Mouse (Mus musculus) limb, embryonic 14.5 days (tissue): Measurements from ENCODE around the gene Rdh5. TPM values are rescaled to one million over a fixed set of nuclear protein-coding genes. Genes with fewer than 3 reads are reported as not detected.

Experiments
- ATAC-seq: fragments of 200-750 bp; cut with Nextera tagmentation; 2 replicates; pipeline ENCODE4 v1.8.0; 2017; ENCODE audit warnings: low read depth, moderate number of reproducible peaks, moderate TSS enrichment; ENCODE audit not compliant: low FRiP score
- DNase-seq: peaks from one replicate; pipeline ENCODE4 v3.0.0-alpha.2; 2015; ENCODE audit warnings: low spot score
- H3K27ac ChIP-seq: fragments of 300-500 bp; sonication (generic); replicated peaks from 2 replicates; pipeline ENCODE4 v1.5.1; 2014; ENCODE audit warnings: low read depth, mild to moderate bottlenecking, low read length, moderate library complexity, mixed read lengths
- H3K27me3 ChIP-seq: fragments of 300-500 bp; sonication (generic); 2 replicates; pipeline ENCODE4 v1.6.1; 2014; ENCODE audit warnings: low read length, mixed read lengths; ENCODE audit not compliant: control insufficient read depth, insufficient read depth
- H3K36me3 ChIP-seq: fragments of 300-500 bp; sonication (generic); 2 replicates; pipeline ENCODE4 v1.6.1; 2014; ENCODE audit warnings: mild to moderate bottlenecking, low read length, moderate library complexity, mixed read lengths; ENCODE audit not compliant: control insufficient read depth, insufficient read depth
- H3K4me1 ChIP-seq: fragments of 300-500 bp; sonication (generic); 2 replicates; pipeline ENCODE4 v1.6.1; 2014; ENCODE audit warnings: antibody characterized with exemption, low read length, mixed read lengths; ENCODE audit not compliant: control insufficient read depth, insufficient read depth
- H3K4me2 ChIP-seq: fragments of 300-500 bp; sonication (generic); replicated peaks from 2 replicates; pipeline ENCODE4 v1.6.1; 2014; ENCODE audit warnings: low read depth, mild to moderate bottlenecking, low read length, moderate library complexity; ENCODE audit not compliant: severe bottlenecking
- H3K4me3 ChIP-seq: fragments of 300-500 bp; sonication (generic); replicated peaks from 2 replicates; pipeline ENCODE4 v1.5.1; 2014; ENCODE audit warnings: low read length
- H3K9ac ChIP-seq: fragments of 300-500 bp; sonication (generic); 2 replicates; pipeline ENCODE4 v1.6.1; 2014; ENCODE audit warnings: mild to moderate bottlenecking, low read depth, low read length, moderate library complexity; ENCODE audit not compliant: severe bottlenecking
- H3K9me3 ChIP-seq: fragments of 300-500 bp; sonication (generic); 2 replicates; pipeline ENCODE4 v1.6.1; 2016; ENCODE audit warnings: low read length; ENCODE audit not compliant: control insufficient read depth
- POLR2A ChIP-seq: fragments of 200-500 bp; IDR thresholded peaks from 2 replicates; pipeline ENCODE4 v1.8.0; 2012; ENCODE audit warnings: inconsistent platforms, mild to moderate bottlenecking, moderate library complexity, borderline replicate concordance; ENCODE audit not compliant: insufficient read depth, insufficient read length; ENCODE audit errors: extremely low read depth
- WGBS: fragments of 180-500 bp; shearing (Covaris S2); extraction: QIAGEN DNeasy Blood & Tissue Kit; methylation state at CpG from one replicate; pipeline ENCODE4 v1.1.7; 2014; 5-methylcytosine and 5-hydroxymethylcytosine counted together
- polyA plus RNA-seq, 2 experiments: library from polyadenylated mRNA; depleted of rRNA in 1 of 2; stranded (reverse) in 1 of 2; unstranded in 1 of 2; fragments of >200 nt; fragmentation: Nextera tagmentation in 1 of 2; extraction: Ambion mirVana in 1 of 2; gene quantifications; 2 replicates each; pipeline versions ENCODE4 v1.2.1 to v1.2.3; 2012 to 2014

Rdh5 gene
- polyA plus RNA-seq, 2 experiments = 11.8 to 17.9 TPM

DNA sequence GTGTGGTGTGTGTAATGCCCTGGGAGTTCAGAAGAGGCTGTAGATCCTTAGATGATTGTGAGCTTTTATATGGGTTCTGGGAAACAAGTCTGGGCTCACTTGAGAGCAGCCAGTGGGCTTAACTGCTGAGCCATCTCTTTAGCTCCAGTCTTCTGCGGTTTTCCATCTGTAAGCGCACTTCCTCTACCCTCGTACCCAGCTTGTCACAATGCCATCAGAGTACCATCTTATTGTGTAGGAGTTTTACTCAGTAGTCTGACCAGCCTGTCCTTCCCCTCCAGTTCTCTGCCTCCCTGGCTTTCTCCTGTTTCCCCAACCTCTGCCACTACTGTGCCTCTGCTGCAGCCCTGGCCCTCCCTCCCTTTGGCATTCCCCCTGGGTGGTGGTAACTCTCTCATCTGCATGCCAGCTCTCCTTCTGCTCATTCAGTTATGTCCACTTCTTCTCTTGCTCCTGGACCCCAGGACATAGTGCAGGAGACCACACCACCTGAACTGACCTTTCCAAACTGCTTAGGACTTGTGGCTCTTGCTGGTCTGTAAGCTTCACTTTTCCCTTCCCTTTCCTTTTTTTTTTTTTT lies 20.2 kb downstream of the Rdh5 start:
- H3K36me3 ChIP-seq = no peaks in the 10 kb centered on the region
- no peak overlapping the region for H3K4me2 ChIP-seq
- WGBS = 64% methylated on average over 3 of the region's 3 CpGs
- no peaks in the 10 kb centered on the region for H3K27me3 ChIP-seq
- H3K4me1 ChIP-seq = no peaks in the 10 kb centered on the region
- ATAC-seq = no peak
- H3K9ac ChIP-seq = no peak overlapping the region
- no peak for TF ChIP-seq POLR2A
- DNase-seq = no peak
- no peak overlapping the region for H3K27ac ChIP-seq
- no peaks in the 10 kb centered on the region for H3K9me3 ChIP-seq
- H3K4me3 ChIP-seq = no peak overlapping the region

DNA sequence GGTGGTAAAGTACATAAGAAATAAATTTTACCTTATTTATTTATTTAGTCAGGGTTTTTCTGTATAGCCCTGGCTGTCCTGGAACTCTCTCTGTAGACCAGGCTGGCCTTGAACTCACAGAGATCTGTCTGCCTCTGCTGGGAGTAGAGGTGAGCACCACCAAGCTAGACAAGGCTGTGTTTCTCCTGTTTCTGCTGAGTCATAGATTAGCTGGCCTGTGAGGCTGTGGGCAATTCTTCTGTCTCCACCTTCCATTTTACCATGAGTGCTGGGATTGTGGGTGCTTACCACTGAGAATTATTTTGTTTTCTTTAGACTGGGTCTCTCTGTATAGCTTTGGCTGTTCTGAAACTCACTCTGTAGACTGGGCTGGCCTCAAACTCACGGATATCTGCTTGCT lies 21.3 kb downstream of the Rdh5 start:
- WGBS = 86% methylated on average over 1 of the region's 1 CpGs
- H3K4me2 ChIP-seq = no peak overlapping the region
- H3K4me3 ChIP-seq = no peak overlapping the region
- DNase-seq (no peak), ATAC-seq (no peak)
- H3K27ac ChIP-seq = no peak overlapping the region
- no peaks in the 10 kb centered on the region for H3K36me3 ChIP-seq
- H3K27me3 ChIP-seq = no peaks in the 10 kb centered on the region
- no peak overlapping the region for H3K9ac ChIP-seq
- no peaks in the 10 kb centered on the region for H3K9me3 ChIP-seq
- TF ChIP-seq POLR2A = no peak
- peaks cover 8% of the 10 kb centered on the region for H3K4me1 ChIP-seq

DNA sequence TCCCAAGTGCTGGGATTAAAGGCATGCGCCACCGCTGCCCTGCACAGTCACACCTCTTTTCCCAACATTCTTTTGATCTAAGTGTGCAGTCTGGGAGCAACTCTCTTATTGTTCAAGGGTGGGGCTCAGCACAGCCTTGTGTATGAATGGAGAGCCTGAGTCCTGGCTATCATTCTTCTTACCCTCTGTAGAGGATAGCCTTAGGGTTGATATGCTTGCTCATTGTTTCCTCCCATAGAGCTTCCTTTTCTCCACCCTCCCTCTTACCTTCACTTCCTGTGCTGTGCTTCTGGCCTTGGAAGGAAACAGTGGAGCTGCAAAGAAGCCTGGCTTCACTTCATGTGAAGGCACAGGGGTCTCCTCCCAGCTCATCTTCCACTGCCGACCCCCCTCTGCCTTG lies 22.0 kb downstream of the Rdh5 start, which contains the start of gene Cd63:
Gene Cd63 (plus strand): TSS at position 292 of the 400 bp plus-strand sequence.
- H3K4me2 ChIP-seq = no peak within 1 kb of the TSS
- no peak for TF ChIP-seq POLR2A
- WGBS = 85% methylated on average over 3 of the region's 3 CpGs
- peaks cover 8% of the 10 kb centered on the region for H3K4me1 ChIP-seq
- DNase-seq = no peak
- no peaks in the 10 kb centered on the region for H3K36me3 ChIP-seq
- no peak within 1 kb of the TSS for H3K9ac ChIP-seq
- peaks cover 5% of the 10 kb centered on the region; the same call in 1 of the 2 replicates for H3K27me3 ChIP-seq
- no peaks in the 10 kb centered on the region for H3K9me3 ChIP-seq
- no peak for ATAC-seq
- no peak within 1 kb of the TSS for H3K27ac ChIP-seq
- no peak within 1 kb of the TSS for H3K4me3 ChIP-seq

DNA sequence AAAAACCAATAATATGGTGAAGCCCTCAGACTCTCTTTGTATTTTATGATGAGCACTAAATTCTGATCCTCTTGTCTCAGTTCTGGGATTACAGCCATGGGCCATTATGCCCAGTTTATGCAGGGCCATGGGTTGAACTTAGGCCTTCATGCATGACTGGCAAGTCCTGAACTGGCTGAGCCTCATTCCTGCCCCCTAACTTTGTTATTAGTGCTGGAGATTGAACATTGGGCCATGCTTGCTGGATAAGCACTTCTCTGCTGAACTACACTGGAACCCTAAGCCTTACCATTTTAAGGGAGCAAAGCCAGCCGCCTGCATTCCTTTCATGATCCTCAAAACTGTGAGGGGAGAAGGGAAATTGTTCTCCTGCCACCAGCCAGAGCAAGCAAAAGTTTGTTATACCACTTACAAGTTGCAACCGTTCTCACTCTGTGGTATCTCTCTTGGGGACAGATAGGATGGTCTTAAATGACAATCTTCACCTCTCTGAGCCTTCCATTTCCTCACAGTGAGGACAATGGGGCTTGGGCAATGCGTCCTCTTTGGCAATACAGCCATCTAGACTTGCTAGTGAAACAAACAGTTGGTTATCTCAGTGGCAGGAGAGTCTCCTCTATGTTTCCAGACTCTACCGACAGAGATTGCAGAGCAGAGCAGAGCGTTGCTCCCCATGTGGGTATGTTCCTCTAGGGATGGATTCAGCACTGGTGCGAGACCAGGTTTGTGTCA lies 22.8 kb downstream of the Rdh5 start:
- no peak overlapping the region for H3K4me2 ChIP-seq
- TF ChIP-seq POLR2A = no peak
- peaks cover 8% of the 10 kb centered on the region for H3K4me1 ChIP-seq
- H3K9me3 ChIP-seq = no peaks in the 10 kb centered on the region
- peaks cover 5% of the 10 kb centered on the region; the same call in 1 of the 2 replicates for H3K27me3 ChIP-seq
- H3K4me3 ChIP-seq = no peak overlapping the region
- no peak overlapping the region for H3K27ac ChIP-seq
- H3K9ac ChIP-seq = no peak overlapping the region
- ATAC-seq (no peak), DNase-seq (no peak)
- WGBS = 82% methylated on average over 6 of the region's 6 CpGs
- no peaks in the 10 kb centered on the region for H3K36me3 ChIP-seq

DNA sequence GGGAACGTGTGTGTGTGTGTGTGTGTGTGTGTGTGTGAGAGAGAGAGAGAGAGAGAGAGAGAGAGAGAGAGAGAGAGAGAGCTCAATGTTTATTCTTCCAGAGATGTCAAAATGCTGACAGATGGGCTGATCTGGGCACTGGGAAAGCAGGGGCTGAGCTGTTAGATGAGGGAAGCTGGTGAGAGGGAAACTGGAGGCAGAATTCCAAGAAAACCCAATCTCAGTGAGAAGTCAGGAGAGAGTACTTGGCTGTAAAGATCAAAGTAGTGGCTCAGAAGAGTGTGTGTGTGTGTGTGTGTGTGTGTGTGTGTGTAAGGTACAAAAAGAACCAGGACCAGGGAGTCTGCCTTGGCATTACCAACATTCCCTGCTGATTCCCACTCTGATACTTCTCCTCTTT lies 25.2 kb downstream of the Rdh5 start:
- Histone ChIP-seq H3K9ac (no peak overlapping the region), H3K27ac (no peak overlapping the region), H3K4me1 (peaks cover 8% of the 10 kb centered on the region), H3K4me2 (no peak overlapping the region), H3K9me3 (no peaks in the 10 kb centered on the region), H3K4me3 (no peak overlapping the region), H3K36me3 (no peaks in the 10 kb centered on the region), H3K27me3 (peaks cover 5% of the 10 kb centered on the region; the same call in 1 of the 2 replicates)
- ATAC-seq (no peak), DNase-seq (no peak)
- 13% methylated on average over 1 of the region's 1 CpGs for WGBS
- TF ChIP-seq POLR2A = no peak
